18 mouse cellular contexts compared by ENCODE assay signal in genomic region chr12:75350750-75351149, GRCm38 (mm10). TPM values are rescaled to one million over a fixed set of nuclear protein-coding genes. Genes with fewer than 3 reads are reported as not detected.
DNase-seq lines count a peak whose midpoint lies in the region.
"Had no signal": no experiment of that assay in that cellular context is flagged by ENCODE, and none has a peak within 500 bp of the region (broad histone marks: within the 10 kb centered on the region; RNA-seq: fewer than 3 reads in every experiment).

No protein-coding gene starts in this region.

- DNase-seq in heart, adult 11 months: peak; percentile 76
- no peak for DNase-seq in heart, postnatal 25 days (ENCODE audit: low spot score)
- DNase-seq in ES-CJ7 (ENCODE audit: low read depth, low spot score) (peak; percentile 28), ZHBTc4 (ENCODE audit: low read depth, low spot score) (peak; percentile 55)
- DNase-seq in layer of hippocampus, adult 11-12 months (ENCODE audit: low spot score): no peak
- DNase-seq: adrenal gland, adult 2 months; adrenal gland, postnatal 10 days; adrenal gland, postnatal 25 days; B cell, adult 2 months; cerebellum, adult 11 months; cerebellum, adult 18-20 months; cerebellum, adult 8-10 months; cerebellum, adult 9-11 months; cerebellum, postnatal 14 days; cerebellum, postnatal 36 days; embryo, embryonic 11 days had no signal

- intact Hi-C loops in heart, postnatal 25 days (cut with DNase I): loop anchor here (5.0 kb wide), 1 partner anchor 38 kb away; no protein-coding TSS in a partner anchor

RNA-seq across cellular contexts. Expression of gene Rhoj, which starts 42.6 kb away (rescaled TPM):
- 10 to 100 TPM; 32.2 to 41.4 TPM for total RNA-seq in heart, postnatal 25 days (2021)
- total RNA-seq: CH12.LX; common myeloid progenitor, adult 5-6 weeks had no signal

Comparison
In these comparisons a context has a peak if more than half of its experiments do, and no peak if none do; other contexts are left out.
1. DNase-seq: peak in heart, adult 11 months (single experiment), ES-CJ7 (single experiment) and ZHBTc4 (single experiment); none in heart, postnatal 25 days (single experiment) and layer of hippocampus, adult 11-12 months (single experiment).